Mouse (Mus musculus): ENCODE measurements around the gene Rplp2. TPM values are rescaled to one million over a fixed set of nuclear protein-coding genes. Genes with fewer than 3 reads are reported as not detected.
"Not testable (repeated sequence)": the region's sequence is repeated elsewhere in the genome, so short reads cannot be mapped to it uniquely, and the experiment has no call there.

Gene Rplp2
- 642 and 693 TPM in 2 replicates for polyA plus RNA-seq (2012; rRNA removed)

DNA sequence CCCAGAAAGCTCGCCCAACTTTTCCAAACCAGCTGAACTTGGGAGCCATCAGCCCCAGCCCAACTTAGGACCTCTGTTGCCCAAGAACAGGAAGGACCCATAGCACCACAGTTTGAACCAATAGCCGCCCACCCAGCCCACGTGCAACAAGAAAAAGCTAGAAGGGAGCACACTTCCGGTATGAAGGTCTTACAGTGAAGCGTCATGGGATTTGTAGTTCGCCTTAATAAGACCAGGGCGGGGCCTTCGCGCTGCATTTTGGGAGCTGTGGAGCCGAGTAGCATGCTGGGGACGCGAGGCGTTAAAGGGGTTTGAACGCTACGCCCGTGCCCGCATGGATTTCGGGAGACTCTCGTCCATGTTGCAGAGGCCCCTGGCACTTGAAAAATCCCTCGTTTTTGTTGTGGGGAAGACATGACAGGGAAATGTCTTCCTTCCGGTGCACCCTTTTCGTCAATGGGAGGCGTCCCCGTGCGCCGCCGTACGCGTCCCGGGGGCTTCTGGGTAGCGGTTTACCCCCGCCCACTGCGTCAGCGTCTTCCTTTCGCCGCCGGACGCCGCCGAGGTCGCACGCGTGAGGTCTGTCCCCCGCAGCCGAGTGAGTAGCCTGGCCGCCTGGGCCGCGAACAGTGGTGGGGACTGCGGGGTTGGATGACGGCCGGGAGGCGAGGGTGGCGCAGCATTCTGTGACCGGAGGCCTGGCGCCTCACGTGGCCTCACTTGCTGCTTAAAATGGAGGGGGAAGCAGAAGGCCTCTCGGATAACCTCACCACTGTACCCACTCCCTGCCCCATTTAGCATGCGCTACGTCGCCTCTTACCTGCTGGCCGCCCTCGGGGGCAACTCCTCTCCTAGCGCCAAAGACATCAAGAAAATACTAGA, at the start of gene Rplp2:
Rplp2 (plus strand) TSS at position 261 of the 882 bp plus-strand sequence.
- DNase-seq (ENCODE audit: low read depth, low spot score), result no peak
- WGBS, result under 1% methylated on average over 63 of the region's 63 CpGs

DNA sequence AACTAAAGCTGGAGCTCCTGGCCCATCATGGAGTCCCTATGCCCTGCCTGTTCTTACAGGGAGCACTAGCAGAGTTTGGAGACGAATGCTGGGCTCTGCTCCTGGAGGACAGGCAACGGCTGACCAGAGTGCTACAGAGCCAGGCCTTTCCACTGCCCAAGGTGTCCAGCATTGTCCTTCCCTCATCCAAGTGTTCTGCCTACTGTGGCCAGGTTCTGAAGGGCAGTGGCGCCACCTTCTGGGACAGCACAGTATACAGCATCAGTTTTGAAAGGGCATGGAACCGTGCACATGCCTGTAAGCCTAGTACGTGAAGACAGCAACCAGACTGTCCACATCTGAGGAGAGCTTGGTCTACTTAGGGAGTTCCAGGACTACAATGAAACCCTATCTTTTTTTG, 43.9 kb upstream of the Rplp2 start:
- 28% methylated on average over 5 of the region's 5 CpGs for WGBS
- no peak for DNase-seq (ENCODE audit: low read depth, low spot score)

DNA sequence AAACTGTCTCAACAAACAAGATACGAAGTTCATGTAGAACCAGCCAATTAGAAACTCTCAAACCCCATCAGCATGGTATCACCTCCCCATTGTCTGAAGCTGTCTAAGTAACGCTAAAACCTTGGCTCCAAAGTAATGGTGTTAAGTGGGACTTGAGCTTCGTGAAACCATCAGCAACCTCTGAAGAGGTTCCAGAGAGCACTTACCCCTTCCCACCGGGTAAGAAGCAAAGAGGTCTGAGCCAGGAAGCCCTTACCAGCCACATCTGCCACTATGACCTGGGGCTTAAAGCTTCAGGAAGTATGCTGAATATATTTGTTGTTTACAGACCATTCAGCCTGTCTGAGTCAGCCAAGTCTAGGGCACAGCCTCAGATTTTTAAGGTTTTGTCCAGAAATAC, 41.7 kb upstream of the Rplp2 start:
- WGBS, result 57% methylated on average over 4 of the region's 4 CpGs
- DNase-seq (ENCODE audit: low read depth, low spot score), result no peak

DNA sequence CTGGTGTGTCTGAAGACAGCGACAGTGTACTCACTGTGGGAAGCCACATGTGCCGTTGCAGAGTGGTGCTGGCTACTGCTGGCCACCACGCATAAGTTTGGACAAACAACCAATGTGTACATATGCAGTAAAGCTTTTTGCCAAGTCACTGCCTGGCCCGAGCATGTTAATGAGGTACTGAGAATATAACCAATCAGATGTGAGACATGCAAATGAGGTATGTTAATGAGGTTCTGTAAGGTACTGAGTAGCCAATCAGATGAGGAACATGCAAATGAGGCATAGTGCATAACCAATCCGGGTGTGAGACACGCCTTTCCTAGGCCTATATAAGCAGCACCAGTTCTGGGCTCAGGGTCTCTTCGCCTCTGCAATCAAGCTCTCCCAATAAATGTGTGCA, 39.5 kb upstream of the Rplp2 start:
- WGBS, result 93% methylated on average over 7 of the region's 7 CpGs
- DNase-seq (ENCODE audit: low read depth, low spot score), result not testable (repeated sequence)

DNA sequence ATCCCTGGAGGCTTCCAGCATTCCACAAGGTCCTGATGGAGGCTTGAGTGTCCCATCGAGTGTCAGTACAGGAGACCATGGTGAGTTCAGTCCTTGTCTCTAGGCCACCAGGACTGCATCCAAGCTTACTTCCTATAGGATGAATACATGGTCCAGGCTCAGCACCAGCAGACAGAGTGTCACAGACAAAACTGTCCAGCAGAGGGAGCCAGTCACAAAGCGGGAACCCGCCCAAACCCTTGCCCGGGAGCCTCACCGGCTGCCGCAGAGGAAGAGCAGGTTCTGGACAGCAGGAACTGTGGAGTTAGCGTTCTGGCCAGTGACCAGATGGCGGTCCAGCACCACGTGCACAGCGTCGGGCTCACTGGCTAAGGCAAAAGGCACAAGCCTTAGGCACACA, 38.3 kb upstream of the Rplp2 start:
- 8% methylated on average over 11 of the region's 11 CpGs for WGBS
- peak; percentile 75 for DNase-seq (ENCODE audit: low read depth, low spot score)

DNA sequence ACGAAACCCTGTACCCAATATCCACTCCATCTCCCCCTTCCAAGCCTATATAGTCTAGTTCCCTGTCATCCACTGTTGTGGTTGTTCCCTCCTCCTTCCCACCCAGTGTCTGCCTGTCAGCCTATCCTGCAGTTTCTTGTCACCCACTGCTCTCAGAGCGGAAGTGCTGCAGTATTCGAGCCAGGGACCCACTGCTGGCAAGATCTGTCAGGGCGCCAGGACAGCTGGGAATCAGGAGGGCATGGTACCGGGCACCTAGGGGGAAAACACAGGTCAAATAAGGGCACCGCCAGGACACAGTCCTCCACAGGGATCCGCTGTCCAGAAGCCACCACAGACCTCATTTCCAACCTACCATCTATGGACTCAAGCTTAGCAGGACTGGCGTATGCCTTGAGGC, 36.5 kb upstream of the Rplp2 start:
- WGBS, result 91% methylated on average over 8 of the region's 8 CpGs
- DNase-seq (ENCODE audit: low read depth, low spot score), result no peak

DNA sequence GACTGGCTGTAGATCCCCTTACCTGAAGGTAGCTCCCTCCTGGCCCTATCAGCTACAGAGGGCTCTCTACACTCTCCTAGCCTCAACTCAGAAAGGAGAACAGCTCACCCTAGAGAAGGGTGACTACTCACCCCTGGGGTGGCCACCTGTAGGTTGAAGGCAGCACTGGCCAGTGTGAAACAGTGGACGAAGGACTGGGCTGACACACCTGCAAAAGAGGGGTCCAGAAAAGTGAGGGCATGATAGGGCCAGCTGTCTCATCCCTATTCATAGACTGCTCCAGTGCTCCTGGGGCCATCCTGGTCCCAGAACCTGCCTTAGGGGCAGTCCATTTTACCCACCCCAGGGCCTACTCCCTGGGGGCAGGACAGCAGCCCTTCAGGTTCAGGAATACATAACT, 35.5 kb upstream of the Rplp2 start:
- 95% methylated on average over 1 of the region's 1 CpGs for WGBS
- no peak for DNase-seq (ENCODE audit: low read depth, low spot score)

DNA sequence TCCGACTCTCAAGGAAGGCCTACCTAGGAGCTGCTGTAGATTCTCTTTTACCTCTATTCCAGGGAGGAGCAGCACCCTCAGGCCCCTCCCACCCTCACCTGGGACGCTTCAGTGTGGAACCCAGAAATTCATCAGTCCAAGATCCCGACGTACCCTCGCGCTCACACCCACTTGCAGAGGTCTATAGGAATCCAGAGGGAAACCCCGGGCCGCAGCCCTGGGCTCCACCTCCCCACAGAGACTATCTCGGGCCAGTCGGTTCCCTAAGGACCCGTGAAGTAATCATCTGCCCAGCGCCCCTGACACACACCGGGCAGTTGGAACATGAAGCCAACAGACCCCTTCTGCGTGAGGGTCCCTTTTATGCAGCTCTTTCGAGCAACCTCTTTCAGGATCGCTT, 33.8 kb upstream of the Rplp2 start:
- WGBS, result 2% methylated on average over 16 of the region's 16 CpGs
- no peak for DNase-seq (ENCODE audit: low read depth, low spot score)

DNA sequence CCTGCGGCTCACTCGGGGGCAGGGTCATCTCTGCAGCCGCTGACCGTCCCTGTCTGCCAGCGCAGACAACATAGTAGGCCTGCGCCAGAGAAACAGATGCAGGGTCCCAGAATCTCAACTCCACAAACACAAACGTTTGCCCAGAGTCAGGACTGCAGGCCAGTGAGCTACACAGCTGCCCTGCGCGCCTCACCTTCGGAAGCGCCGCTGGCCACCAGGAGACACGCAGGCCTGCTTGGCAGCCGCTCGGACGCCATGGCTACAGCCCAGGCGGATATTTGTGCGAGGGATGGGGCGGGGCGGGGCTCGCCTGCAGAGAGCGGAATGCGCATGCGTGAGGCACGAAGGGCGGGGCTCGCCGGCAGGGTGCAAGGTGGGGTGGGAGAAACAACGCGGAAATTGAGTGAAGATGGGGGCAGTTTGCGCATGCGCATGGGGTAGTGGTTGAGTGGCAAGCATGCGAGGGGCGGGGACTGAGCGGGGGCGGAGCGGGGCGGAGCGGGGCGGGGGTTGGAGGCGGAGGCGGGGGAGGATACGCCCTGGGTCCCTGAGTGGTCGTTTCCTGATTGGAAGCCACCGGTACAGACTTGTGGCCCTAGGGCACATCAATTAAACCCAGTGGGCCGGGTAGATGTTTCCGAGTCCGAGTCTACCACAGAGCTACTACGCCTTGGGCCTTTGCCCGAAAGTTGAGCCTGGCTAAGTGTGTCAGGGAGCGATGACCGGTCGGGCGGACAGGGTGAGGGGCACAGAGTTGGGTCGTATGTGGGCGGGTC, 33.2 kb upstream of the Rplp2 start, which contains the start of gene Gatd1:
Gatd1 (minus strand) TSS at position 328 of the 776 bp plus-strand sequence.
- peak; percentile 98 for DNase-seq (ENCODE audit: low read depth, low spot score)
- under 1% methylated on average over 53 of the region's 56 CpGs for WGBS

DNA sequence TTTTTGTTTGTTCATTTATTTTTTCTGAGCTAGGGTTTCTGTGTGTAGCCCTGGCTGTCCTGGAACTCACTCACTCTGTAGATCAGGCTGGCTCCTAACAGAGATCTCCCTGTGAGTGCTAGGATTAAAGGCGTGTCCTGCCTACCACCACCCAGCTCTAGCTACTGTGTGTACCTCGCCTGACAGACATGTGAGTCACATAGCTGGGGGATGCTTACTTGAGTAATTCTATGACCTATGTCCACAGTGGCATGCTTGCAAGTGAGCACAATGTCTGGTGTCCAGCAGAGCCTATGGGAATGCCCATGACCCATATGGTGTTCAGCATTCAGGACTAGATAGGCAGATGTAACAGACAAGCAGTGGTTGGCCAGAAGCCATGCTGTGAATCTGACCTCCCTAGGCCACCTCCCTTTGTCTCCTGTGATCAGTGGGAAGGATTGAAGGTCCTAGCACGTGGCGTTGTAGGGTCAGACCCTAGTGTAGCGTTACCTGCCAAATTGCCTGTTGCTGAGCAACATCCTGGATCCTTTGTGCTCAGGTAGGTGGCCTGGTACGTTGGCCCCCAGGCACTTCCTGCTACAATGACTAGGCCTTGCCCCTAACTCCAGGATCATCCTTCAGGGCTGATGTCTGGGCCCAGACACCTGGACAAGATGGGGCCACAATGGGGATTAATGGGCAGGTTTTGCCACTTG, 30.9 kb upstream of the Rplp2 start:
- no peak for DNase-seq (ENCODE audit: low read depth, low spot score)
- WGBS, result 82% methylated on average over 6 of the region's 6 CpGs

DNA sequence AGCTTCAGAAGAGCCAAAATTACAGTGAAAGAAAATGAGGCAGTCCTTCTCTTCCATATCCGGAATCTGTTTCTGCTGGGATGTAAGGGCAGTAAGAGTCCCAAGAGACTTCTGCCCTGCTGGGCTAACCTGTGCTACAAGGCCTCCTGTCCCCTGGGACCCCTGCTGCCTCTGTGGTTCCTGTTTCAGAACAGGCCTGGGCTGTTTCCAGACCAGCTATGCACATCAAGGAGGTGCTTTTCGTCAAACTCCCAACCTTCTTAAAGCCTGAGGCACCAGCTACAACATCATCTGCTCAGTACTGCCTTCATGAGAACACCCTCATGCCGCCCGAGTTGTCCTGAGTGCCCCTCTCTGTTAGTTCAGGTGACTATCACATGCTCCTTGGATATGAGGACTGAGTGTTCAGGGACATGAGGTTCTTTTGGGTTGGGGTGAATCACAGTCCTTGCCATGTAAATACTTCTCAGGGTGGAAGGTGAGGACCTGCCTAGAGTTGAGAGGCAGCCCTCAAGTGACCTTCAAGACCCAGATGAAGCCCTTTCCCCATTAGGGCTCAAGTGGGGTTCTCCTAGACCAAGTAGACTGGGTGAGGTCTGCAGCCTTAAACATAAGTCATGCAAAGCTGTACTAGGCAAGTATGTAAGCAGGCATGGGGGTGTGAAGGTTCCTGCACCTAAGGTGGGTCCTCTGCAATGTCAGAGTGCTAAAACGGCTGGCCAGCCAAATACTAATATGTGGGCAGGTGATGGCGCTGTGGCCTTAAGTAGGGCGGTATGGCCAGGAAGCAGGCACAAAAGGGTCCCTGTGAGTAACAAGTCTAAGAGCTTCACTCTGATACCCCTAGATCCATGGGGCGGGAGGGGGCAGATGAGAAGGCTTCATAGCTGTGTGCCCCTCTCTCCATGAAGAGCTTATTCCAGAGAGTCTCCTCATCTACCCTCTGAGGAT, 29.2 kb upstream of the Rplp2 start:
- 77% methylated on average over 8 of the region's 8 CpGs for WGBS

DNA sequence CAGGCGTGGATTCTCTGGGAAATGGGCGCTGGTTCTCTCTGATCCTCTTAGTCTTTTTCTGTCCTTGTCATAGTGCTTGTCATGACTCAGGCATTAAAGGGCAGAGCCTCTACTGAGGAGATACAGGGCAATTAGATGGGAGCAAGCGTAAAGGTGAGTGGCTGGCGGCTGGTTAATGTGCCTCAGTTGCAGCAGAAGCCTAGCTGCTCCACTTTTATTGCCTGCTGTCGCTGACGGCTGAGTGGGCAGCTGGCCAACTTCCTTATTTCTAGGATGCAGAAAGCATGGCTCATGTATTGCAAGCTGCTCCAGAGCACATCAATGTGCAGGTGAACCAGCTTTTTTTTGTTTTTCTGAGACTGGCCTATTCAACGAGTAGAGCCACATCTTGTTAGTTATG, 28.2 kb upstream of the Rplp2 start:
- 21% methylated on average over 7 of the region's 7 CpGs for WGBS
- DNase-seq (ENCODE audit: low read depth, low spot score), result peak; percentile 92

More for the DNA sequence above, 29.2 kb upstream of the Rplp2 start:
- DNase-seq (ENCODE audit: low read depth, low spot score), result no peak

DNA sequence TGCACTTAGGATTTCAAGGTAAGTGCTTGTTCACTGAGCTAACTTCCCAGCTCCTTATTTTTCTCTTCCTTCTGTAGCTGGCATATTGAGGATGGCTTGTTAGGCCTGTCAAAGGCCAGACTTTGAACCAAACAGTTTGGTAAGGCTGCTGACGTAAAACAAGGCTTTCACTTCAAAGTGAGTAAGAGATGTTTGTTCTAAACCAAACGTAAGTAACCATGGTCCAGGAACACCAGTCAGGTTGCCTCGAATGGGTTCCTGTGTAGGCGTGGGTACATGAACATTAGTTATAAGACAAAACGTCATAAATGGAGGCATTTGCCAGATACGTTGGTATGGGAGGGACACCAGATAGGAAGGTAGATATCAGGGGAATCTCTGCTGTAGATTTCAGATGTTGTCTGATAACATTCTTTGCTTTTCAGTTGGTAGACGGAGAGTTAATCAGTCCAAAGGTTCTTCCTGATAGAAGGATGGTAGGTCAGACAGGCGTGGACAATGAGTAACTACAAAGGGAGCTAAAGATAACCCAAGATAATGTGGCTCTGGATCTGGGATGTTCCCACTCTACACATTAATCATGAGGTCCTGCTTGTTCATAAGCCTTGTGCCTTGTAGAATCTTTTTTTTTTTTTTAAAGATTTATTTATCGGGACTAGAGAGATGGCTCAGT, 27.0 kb upstream of the Rplp2 start:
- no peak for DNase-seq (ENCODE audit: low read depth, low spot score)
- 36% methylated on average over 9 of the region's 9 CpGs for WGBS

DNA sequence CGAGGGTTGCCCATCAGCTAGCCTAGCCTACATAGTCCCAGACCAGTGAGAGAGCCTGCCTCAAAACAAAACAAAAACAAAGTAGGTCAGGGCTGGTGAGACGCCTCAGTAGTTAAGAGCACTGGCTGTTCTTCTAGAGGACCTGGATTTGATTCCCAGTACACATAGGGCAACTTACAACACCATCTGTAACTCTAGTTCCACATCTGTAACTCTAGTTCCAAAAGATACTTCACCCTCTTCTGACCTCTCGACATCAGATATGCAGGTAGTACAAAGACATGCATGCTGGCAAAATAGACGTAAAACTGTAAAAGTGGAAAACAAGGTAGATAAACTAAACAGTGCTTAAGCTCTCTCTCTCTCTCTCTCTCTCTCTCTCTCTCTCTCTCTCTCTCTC, 23.4 kb upstream of the Rplp2 start:
- no peak for DNase-seq (ENCODE audit: low read depth, low spot score)
- WGBS, result 67% methylated on average over 4 of the region's 4 CpGs

DNA sequence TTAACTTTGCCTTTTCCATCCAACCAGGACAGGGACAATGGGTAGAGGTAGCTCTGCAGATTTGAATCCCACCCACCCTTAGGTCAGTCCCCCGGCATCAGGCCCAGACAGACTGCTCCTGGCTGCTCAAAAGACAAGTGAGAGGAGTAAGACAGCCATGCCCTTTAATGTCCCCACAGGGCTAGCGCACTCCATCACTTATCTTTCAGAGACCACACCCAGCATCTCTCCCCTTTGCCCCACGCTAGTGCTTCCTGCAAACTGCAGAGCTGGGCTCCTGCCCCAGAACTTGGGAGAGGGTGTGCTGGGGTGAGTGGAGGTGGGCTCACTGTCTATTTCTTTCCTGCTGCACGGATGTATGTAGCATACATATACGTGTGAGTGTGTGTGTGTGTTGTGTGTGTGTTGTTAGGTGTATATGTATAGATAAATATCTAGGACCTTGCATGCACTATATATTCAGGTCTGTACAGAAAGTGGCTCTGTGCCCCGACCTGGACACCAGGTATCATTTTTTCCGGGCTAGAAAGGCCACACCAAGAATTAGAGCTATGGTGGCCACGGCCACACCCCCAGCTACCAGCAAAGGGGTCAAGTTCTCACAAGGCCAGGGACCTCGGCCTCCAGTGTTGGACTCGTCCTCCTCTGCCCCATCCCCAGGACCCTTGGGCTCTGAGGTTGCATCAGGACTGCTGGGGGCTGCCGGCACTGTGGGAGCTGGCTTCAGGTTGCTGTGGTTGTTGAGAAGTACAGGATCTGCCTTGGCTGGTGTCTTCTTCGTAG, 20.0 kb upstream of the Rplp2 start:
- no peak for DNase-seq (ENCODE audit: low read depth, low spot score)
- 76% methylated on average over 12 of the region's 12 CpGs for WGBS

DNA sequence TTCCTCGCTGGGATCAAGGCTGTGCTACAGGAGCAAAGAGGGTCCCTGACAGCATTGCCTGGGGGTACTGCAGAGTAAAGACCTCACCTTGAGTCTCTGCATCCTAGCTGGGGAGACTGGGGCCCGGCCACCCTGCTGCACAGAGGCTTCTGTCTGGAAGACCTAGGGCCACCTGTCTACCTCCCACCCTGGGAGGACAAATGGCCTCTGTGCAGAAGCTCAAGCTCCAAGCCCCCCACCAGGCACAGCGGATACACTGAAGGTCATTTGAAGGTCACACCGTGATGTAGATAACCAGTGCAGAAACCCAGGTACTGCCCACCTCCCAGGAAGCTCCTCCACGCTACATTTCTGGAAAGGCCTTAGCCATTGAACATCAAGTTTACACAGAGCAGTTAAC, 18.5 kb upstream of the Rplp2 start:
- WGBS, result 76% methylated on average over 5 of the region's 5 CpGs
- DNase-seq (ENCODE audit: low read depth, low spot score), result no peak

DNA sequence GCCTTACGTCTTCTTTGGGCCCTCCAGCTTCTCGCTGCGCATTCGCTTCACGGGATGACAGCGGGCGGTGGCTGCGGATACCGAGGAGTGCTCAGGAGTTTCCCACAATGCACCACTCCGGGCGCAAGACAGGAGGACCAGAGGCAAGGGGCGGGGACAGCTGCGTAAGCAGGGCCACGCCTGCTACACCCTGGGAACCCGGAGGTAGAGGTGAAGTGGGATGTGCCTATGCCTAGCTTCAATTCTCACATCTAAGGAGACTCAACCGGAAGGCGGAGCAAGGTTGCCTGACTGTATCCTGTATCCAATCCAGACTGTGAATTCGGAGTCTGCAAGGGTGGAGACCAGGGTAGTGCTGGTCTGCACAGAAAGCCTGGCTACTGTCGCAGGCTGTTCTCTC, 17.9 kb upstream of the Rplp2 start, which contains the start of gene Cend1:
Cend1 (minus strand) TSS at position 182 of the 400 bp plus-strand sequence.
- no peak for DNase-seq (ENCODE audit: low read depth, low spot score)
- 22% methylated on average over 19 of the region's 19 CpGs for WGBS
